14 mouse cellular contexts compared by ENCODE assay signal in the genomic region with DNA sequence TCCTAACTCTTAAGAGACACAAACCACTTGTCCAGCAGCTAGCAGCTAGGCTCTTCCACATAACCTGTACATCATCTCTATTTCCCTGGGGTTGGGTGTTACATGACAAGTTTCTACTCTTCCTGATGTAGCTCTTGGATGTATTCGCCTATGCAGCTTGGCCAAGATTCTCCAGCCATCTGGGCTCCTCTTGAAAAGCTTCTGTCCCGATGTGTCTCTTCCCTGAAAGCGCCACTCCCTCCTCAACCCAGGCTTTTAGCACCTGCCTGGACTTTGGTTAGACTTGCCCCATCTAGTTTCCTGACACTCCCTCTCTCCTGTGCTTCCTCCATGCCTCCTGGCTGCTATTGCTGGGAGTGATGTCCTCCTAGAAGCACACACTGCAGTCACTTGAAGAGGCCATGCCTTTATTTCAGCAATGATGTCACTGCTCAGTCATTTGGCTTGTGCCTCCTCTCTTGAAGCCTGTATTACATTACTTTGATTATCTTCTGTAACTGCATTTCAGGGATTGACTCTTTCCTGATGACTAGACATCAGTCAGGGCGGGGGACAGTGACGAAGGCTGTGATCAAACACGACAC. TPM values are rescaled to one million over a fixed set of nuclear protein-coding genes. Genes with fewer than 3 reads are reported as not detected.
DNase-seq lines count a peak whose midpoint lies in the region; ATAC-seq and TF ChIP-seq lines count a peak whose summit lies in the region.
"Had no signal": no experiment of that assay in that cellular context is flagged by ENCODE, and none has a peak within 500 bp of the region (broad histone marks: within the 10 kb centered on the region; RNA-seq: fewer than 3 reads in every experiment).

No protein-coding gene starts in this region.

- H3K36me3 ChIP-seq in embryonic facial prominence, embryonic 14.5 days (ENCODE audit: control insufficient read depth, insufficient read depth, low read length): no peaks in the 10 kb centered on the region
- H3K36me3 ChIP-seq in intestine, postnatal 0 days (ENCODE audit: control insufficient read depth, insufficient read depth): no peaks in the 10 kb centered on the region
- H3K36me3 ChIP-seq in thymus, adult 2 months (ENCODE audit: control insufficient read depth, insufficient read depth, low read length): no peaks in the 10 kb centered on the region
- H3K36me3 ChIP-seq: hindbrain, embryonic 12.5 days; kidney, embryonic 15.5 days had no signal

- H3K4me3 ChIP-seq in left cerebral cortex, adult 2 months: no peak overlapping the region
- H3K4me3 ChIP-seq in cortical plate, adult 2 months (ENCODE audit: insufficient read depth, low read length): no peak overlapping the region
- no peak overlapping the region for H3K4me3 ChIP-seq in embryonic facial prominence, embryonic 14.5 days (ENCODE audit: low read depth, low read length)
- H3K4me3 ChIP-seq in intestine, postnatal 0 days (ENCODE audit: low read depth, low read length): no peak overlapping the region
- no peak overlapping the region for H3K4me3 ChIP-seq in thymus, adult 2 months (ENCODE audit: control insufficient read depth, insufficient read depth, low read length)
- H3K4me3 ChIP-seq: hindbrain, embryonic 12.5 days; kidney, embryonic 15.5 days; myocyte had no signal

- TF ChIP-seq POLR2A in cortical plate, adult 2 months (IDR thresholded peaks at IDR 0.05; ENCODE audit: extremely low read depth, insufficient read depth, low read length): no peak
- no peak for TF ChIP-seq POLR2A in thymus, adult 2 months (IDR thresholded peaks at IDR 0.05; ENCODE audit: control insufficient read depth, extremely low read depth, insufficient read depth, low read length, poor library complexity)

- DNase-seq in left cerebral cortex, adult 2 months (ENCODE audit: extremely low spot score in 1 of 2, low spot score in 2 of 2): no peak
- no peak for DNase-seq in left cerebral cortex, adult 9 months (ENCODE audit: low spot score in 2 of 2)
- DNase-seq in embryonic facial prominence, embryonic 14.5 days (ENCODE audit: low spot score): peak; percentile 61
- no peak for DNase-seq in thymus, adult 2 months
- no peak for DNase-seq in left cerebral cortex, postnatal 4 days
- DNase-seq: adrenal gland, adult 8-10 months; cerebellum, postnatal 25 days; thymus, postnatal 4 days had no signal

- peaks cover 16% of the 10 kb centered on the region; the same call in 1 of the 2 replicates for H3K4me1 ChIP-seq in cortical plate, adult 2 months (ENCODE audit: control insufficient read depth, insufficient read depth, low read length)
- peaks cover 15% of the 10 kb centered on the region for H3K4me1 ChIP-seq in embryonic facial prominence, embryonic 14.5 days (ENCODE audit: control insufficient read depth, insufficient read depth, low read length)
- H3K4me1 ChIP-seq in intestine, postnatal 0 days (replicated peaks; ENCODE audit: control insufficient read depth, insufficient read depth, low read length): no peaks in the 10 kb centered on the region
- H3K4me1 ChIP-seq in thymus, adult 2 months (replicated peaks; ENCODE audit: control insufficient read depth, insufficient read depth, low read length): no peaks in the 10 kb centered on the region

- TF ChIP-seq CTCF in left cerebral cortex, adult 2 months (IDR thresholded peaks at IDR 0.05): no peak
- no peak for TF ChIP-seq CTCF in cortical plate, adult 2 months (IDR thresholded peaks at IDR 0.05; ENCODE audit: extremely low read depth, insufficient read depth, low read length)
- peak; percentile 55 for TF ChIP-seq CTCF in intestine, postnatal 0 days (IDR thresholded peaks at IDR 0.05; ENCODE audit: low read depth)
- no peak for TF ChIP-seq CTCF in thymus, adult 2 months (IDR thresholded peaks at IDR 0.05; ENCODE audit: borderline replicate concordance, control insufficient read depth, extremely low read depth, insufficient read depth, low read length, poor library complexity)

- H3K27me3 ChIP-seq in embryonic facial prominence, embryonic 14.5 days (replicated peaks; ENCODE audit: control insufficient read depth, insufficient read depth, low read length): no peaks in the 10 kb centered on the region
- H3K27me3 ChIP-seq in intestine, postnatal 0 days (replicated peaks; ENCODE audit: control insufficient read depth, insufficient read depth, low read length): no peaks in the 10 kb centered on the region
- H3K27me3 ChIP-seq in thymus, adult 2 months (ENCODE audit: control insufficient read depth, insufficient read depth, low read length): no peaks in the 10 kb centered on the region
- H3K27me3 ChIP-seq: kidney, embryonic 15.5 days had no signal

- ATAC-seq in embryonic facial prominence, embryonic 14.5 days (ENCODE audit: low read depth): 0 out of 2 replicates have a peak, but pooled peaks have one; percentile 26
- peak; percentile 95 for ATAC-seq in intestine, postnatal 0 days

- 56% methylated on average over 6 of the region's 6 CpGs for WGBS in embryonic facial prominence, embryonic 14.5 days
- 54% methylated on average over 6 of the region's 6 CpGs for WGBS in intestine, postnatal 0 days
- 96% methylated on average over 6 of the region's 6 CpGs for WGBS in thymus, adult 2 months

- H3K4me2 ChIP-seq in embryonic facial prominence, embryonic 14.5 days (ENCODE audit: low read depth, low read length): no peak overlapping the region
- H3K4me2 ChIP-seq in intestine, postnatal 0 days (replicated peaks; ENCODE audit: low read depth): no peak overlapping the region
- H3K4me2 ChIP-seq: hindbrain, embryonic 12.5 days had no signal

- H3K9me3 ChIP-seq in embryonic facial prominence, embryonic 14.5 days (ENCODE audit: control insufficient read depth, low read length): no peaks in the 10 kb centered on the region
- H3K9me3 ChIP-seq in intestine, postnatal 0 days (ENCODE audit: control insufficient read depth): no peaks in the 10 kb centered on the region
- H3K9me3 ChIP-seq: hindbrain, embryonic 12.5 days; kidney, embryonic 15.5 days had no signal

- intact Hi-C loops in left cerebral cortex, adult 2 months (cut with DNase I): loop anchor here (5.0 kb wide), 2 partner anchors 38 to 73 kb away; a partner anchor contains a TSS
- intact Hi-C loops in left cerebral cortex, postnatal 4 days (cut with DNase I): no loop called here

- peak overlapping the region; percentile 58; the same call in 1 of the 2 replicates for H3K27ac ChIP-seq in left cerebral cortex, adult 2 months
- peak overlapping the region; percentile 4; the same call in 1 of the 2 replicates for H3K27ac ChIP-seq in cortical plate, adult 2 months (ENCODE audit: insufficient read depth, low read length)
- no peak overlapping the region for H3K27ac ChIP-seq in embryonic facial prominence, embryonic 14.5 days (replicated peaks; ENCODE audit: low read depth, low read length)
- H3K27ac ChIP-seq in intestine, postnatal 0 days (ENCODE audit: low read depth, low read length): no peak overlapping the region
- no peak overlapping the region for H3K27ac ChIP-seq in thymus, adult 2 months (ENCODE audit: control insufficient read depth, insufficient read depth, low read length)
- H3K27ac ChIP-seq: hindbrain, embryonic 12.5 days; kidney, embryonic 15.5 days; liver, embryonic 14.5 days had no signal

- H3K9ac ChIP-seq in embryonic facial prominence, embryonic 14.5 days (ENCODE audit: low read depth, low read length): no peak overlapping the region
- no peak overlapping the region for H3K9ac ChIP-seq in intestine, postnatal 0 days (ENCODE audit: low read depth, low read length)
- H3K9ac ChIP-seq: hindbrain, embryonic 12.5 days; kidney, embryonic 15.5 days; liver, embryonic 14.5 days had no signal

RNA-seq across cellular contexts. Expression of a gene that starts 38.3 kb away (rescaled TPM):
- 1 to 10 TPM; 2.0 to 3.8 TPM for total RNA-seq in left cerebral cortex, adult 2 months (2021)
- 2.2 and 2.4 TPM in 2 replicates for polyA plus RNA-seq in cortical plate, adult 2 months (2012; rRNA removed)
- 0.13 and 0.36 TPM in 2 replicates for polyA plus RNA-seq in embryonic facial prominence, embryonic 14.5 days (2014; fragmentation: Nextera tagmentation; extraction: Ambion mirVana)
- polyA plus RNA-seq in intestine, postnatal 0 days (2015; fragmentation: Nextera tagmentation; extraction: Ambion mirVana): not detected in 2 replicates
- 0.07 TPM in 1 of 2 replicates, not detected in the other for polyA plus RNA-seq in thymus, adult 2 months (2012; rRNA removed)
- total RNA-seq in left cerebral cortex, postnatal 4 days (2021): 1 to 10 TPM; 1.2 to 1.7 TPM
- total RNA-seq: adrenal gland, adult 8-10 months had no signal
- polyA plus RNA-seq: liver, embryonic 14.5 days had no signal

Comparison
In these comparisons a context has a peak if more than half of its experiments do, and no peak if none do; other contexts are left out.
1. H3K27ac ChIP-seq: peak in left cerebral cortex, adult 2 months (single experiment) and cortical plate, adult 2 months (single experiment); none in embryonic facial prominence, embryonic 14.5 days (single experiment), intestine, postnatal 0 days (single experiment) and thymus, adult 2 months (single experiment).